Mouse (Mus musculus): ENCODE data around the gene Calm5. TPM values are rescaled to one million over a fixed set of nuclear protein-coding genes. Genes with fewer than 3 reads are reported as not detected.
A peak's percentile ranks its signal among the peaks of the same experiment; 100 is the strongest.
"Not testable (repeated sequence)": the region's sequence is repeated elsewhere in the genome, so short reads cannot be mapped to it uniquely, and the experiment has no call there.

Calm5 gene
- polyA plus RNA-seq, 1 experiment = not detected

DNA sequence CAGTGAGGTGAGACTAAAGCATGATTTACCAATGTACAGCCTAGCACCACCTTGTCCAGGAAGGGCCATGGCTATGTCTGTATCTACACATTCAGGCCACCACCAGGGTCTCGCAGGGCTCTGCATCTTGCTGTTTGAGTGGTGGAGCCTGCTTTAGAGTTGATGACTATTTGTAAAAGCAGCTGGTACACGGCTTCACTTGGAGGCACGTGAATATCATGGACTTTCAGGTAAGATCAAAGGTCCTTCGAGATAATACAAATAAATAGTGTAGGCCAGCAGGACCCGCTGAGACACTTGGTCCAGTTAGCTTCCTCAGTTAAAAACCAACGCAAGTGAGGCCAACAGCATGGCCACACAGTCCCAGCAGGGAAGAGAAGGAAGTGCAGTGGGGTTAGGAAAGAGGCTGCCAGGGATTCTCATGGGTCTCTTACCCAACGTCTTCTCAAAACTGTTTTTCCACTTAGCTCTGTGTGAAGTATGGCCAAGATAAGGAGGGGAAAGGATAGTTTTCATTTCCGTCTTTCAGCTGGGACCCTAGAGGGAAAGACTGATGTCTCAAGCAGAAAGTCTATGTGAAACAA is 41.5 kb downstream of the Calm5 start:
- no peak overlapping the region for H3K27ac ChIP-seq (ENCODE audit: insufficient read depth, low read length)
- no peaks in the 10 kb centered on the region for H3K36me3 ChIP-seq (ENCODE audit: control insufficient read depth, insufficient read depth, low read length)
- H3K27me3 ChIP-seq (ENCODE audit: control insufficient read depth, insufficient read depth, low read length) = no peaks in the 10 kb centered on the region
- no peak overlapping the region for H3K4me3 ChIP-seq (ENCODE audit: extremely low read depth, insufficient read depth, insufficient read length)
- H3K4me1 ChIP-seq (ENCODE audit: control insufficient read depth, insufficient read depth, insufficient read length) = no peaks in the 10 kb centered on the region; the same call in 1 of the 2 replicates
- WGBS = 90% methylated on average over 8 of the region's 8 CpGs
- no peak for DNase-seq (ENCODE audit: low read depth in 1 of 2, low spot score in 2 of 2)
- TF ChIP-seq POLR2A (IDR thresholded peaks at IDR 0.05; ENCODE audit: low read depth, low read length) = no peak
- no peak for TF ChIP-seq CTCF (IDR thresholded peaks at IDR 0.05; ENCODE audit: extremely low read depth, insufficient read depth, insufficient read length, insufficient replicate concordance)

DNA sequence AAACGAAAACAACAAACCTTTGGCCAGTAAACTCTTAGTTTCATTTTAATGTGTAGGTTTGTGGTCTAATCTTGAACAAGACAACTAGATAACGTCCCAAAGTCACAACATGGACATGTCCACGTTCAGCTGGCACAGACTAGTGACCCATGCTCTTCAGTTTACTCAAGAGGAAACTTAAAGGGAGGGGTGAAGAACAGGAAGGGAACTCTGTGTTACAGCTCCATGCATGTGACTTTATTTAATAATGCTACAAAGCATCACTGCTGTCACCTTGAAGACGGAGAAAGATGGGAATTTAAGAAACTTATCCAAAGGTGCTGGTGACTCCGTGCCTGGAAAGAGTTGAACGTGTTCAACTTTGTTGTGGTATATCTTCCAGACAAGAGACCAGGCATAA is 42.1 kb downstream of the Calm5 start:
- H3K36me3 ChIP-seq (ENCODE audit: control insufficient read depth, insufficient read depth, low read length) = no peaks in the 10 kb centered on the region
- TF ChIP-seq POLR2A (IDR thresholded peaks at IDR 0.05; ENCODE audit: low read depth, low read length) = no peak
- TF ChIP-seq CTCF (IDR thresholded peaks at IDR 0.05; ENCODE audit: extremely low read depth, insufficient read depth, insufficient read length, insufficient replicate concordance) = no peak
- 81% methylated on average over 6 of the region's 6 CpGs for WGBS
- no peak for DNase-seq (ENCODE audit: low read depth in 1 of 2, low spot score in 2 of 2)
- no peak overlapping the region for H3K27ac ChIP-seq (ENCODE audit: insufficient read depth, low read length)
- H3K27me3 ChIP-seq (ENCODE audit: control insufficient read depth, insufficient read depth, low read length) = no peaks in the 10 kb centered on the region
- no peaks in the 10 kb centered on the region; the same call in 1 of the 2 replicates for H3K4me1 ChIP-seq (ENCODE audit: control insufficient read depth, insufficient read depth, insufficient read length)
- H3K4me3 ChIP-seq (ENCODE audit: extremely low read depth, insufficient read depth, insufficient read length) = no peak overlapping the region

GRCm38 (mm10) chr13:3896913-3897312 is 42.9 kb downstream of the Calm5 start:
- Histone ChIP-seq H3K27me3 (ENCODE audit: control insufficient read depth, insufficient read depth, low read length) (no peaks in the 10 kb centered on the region), H3K36me3 (ENCODE audit: control insufficient read depth, insufficient read depth, low read length) (no peaks in the 10 kb centered on the region), H3K4me3 (ENCODE audit: extremely low read depth, insufficient read depth, insufficient read length) (no peak overlapping the region), H3K4me1 (ENCODE audit: control insufficient read depth, insufficient read depth, insufficient read length) (no peaks in the 10 kb centered on the region; the same call in 1 of the 2 replicates), H3K27ac (ENCODE audit: insufficient read depth, low read length) (no peak overlapping the region)
- TF ChIP-seq CTCF (IDR thresholded peaks at IDR 0.05; ENCODE audit: extremely low read depth, insufficient read depth, insufficient read length, insufficient replicate concordance) (peak; percentile 70; the same call in 1 of the 2 replicates), POLR2A (IDR thresholded peaks at IDR 0.05; ENCODE audit: low read depth, low read length) (no peak)
- WGBS = 27% methylated on average over 5 of the region's 5 CpGs
- DNase-seq (ENCODE audit: low read depth in 1 of 2, low spot score in 2 of 2) = peak; percentile 51 to 71

- not testable (repeated sequence) for H3K27me3 ChIP-seq (ENCODE audit: control insufficient read depth, insufficient read depth, low read length); H3K4me3 ChIP-seq (ENCODE audit: extremely low read depth, insufficient read depth, insufficient read length); H3K36me3 ChIP-seq (ENCODE audit: control insufficient read depth, insufficient read depth, low read length); DNase-seq (ENCODE audit: low read depth in 1 of 2, low spot score in 2 of 2); H3K27ac ChIP-seq (ENCODE audit: insufficient read depth, low read length); H3K4me1 ChIP-seq (ENCODE audit: control insufficient read depth, insufficient read depth, insufficient read length)
- WGBS = 97% methylated on average over 5 of the region's 5 CpGs
Observed at GRCm38 (mm10) chr13:3898202-3898601, 44.2 kb downstream of the Calm5 start.

DNA sequence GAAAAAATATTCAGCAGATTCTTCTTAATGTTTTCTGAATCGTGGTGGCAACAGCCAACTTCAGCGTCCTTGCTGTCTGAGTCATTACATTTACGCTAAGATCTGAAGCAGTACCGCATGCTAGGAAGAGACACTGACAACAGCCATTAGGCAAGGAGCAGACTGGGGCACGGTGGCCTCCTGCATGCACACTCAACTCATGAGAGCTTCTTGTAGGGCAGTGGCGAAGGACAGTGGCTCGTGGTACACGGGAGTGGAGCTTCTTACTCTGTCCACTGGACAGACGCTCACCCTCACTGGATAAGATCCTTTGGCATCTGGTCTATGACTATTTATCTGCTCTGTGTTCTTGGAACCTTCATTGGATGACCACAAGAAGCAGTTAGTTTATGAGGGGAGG is 45.3 kb downstream of the Calm5 start:
- Histone ChIP-seq H3K36me3 (ENCODE audit: control insufficient read depth, insufficient read depth, low read length) (no peaks in the 10 kb centered on the region), H3K4me3 (ENCODE audit: extremely low read depth, insufficient read depth, insufficient read length) (no peak overlapping the region), H3K27ac (ENCODE audit: insufficient read depth, low read length) (no peak overlapping the region), H3K4me1 (ENCODE audit: control insufficient read depth, insufficient read depth, insufficient read length) (no peaks in the 10 kb centered on the region), H3K27me3 (ENCODE audit: control insufficient read depth, insufficient read depth, low read length) (no peaks in the 10 kb centered on the region)
- TF ChIP-seq CTCF (IDR thresholded peaks at IDR 0.05; ENCODE audit: extremely low read depth, insufficient read depth, insufficient read length, insufficient replicate concordance) (no peak), POLR2A (IDR thresholded peaks at IDR 0.05; ENCODE audit: low read depth, low read length) (no peak)
- 96% methylated on average over 9 of the region's 9 CpGs for WGBS
- DNase-seq (ENCODE audit: low read depth in 1 of 2, low spot score in 2 of 2) = no peak

Other genes starting within 250 kb of the Calm5 start
- gene Fam208b, start 243.1 kb upstream of the Calm5 start, polyA plus RNA-seq (2012; rRNA removed) = 2.9 and 3.1 TPM in 2 replicates
- gene Asb13, start 220.1 kb upstream of the Calm5 start, polyA plus RNA-seq (2012; rRNA removed) = 16.1 and 17.1 TPM in 2 replicates
- 0.05 TPM in 1 of 2 replicates, not detected in the other for gene Calml3, start 49.9 kb upstream of the Calm5 start, polyA plus RNA-seq (2012; rRNA removed)
- gene Calm4, start 16.4 kb upstream of the Calm5 start, polyA plus RNA-seq (2012; rRNA removed) = not detected in 2 replicates
- gene Net1, start 64.0 kb downstream of the Calm5 start, polyA plus RNA-seq (2012; rRNA removed) = 6.1 and 7.6 TPM in 2 replicates
- not detected in 2 replicates for gene Tubal3, start 64.1 kb downstream of the Calm5 start, polyA plus RNA-seq (2012; rRNA removed)
- not detected in 2 replicates for gene Ucn3, start 91.2 kb downstream of the Calm5 start, polyA plus RNA-seq (2012; rRNA removed)
- gene Akr1c14, start 194.8 kb downstream of the Calm5 start, polyA plus RNA-seq (2012; rRNA removed) = 0.16 and 0.18 TPM in 2 replicates

Measured in spleen, adult 2 months (tissue).